Mouse (Mus musculus) liver, embryonic 12.5 days (tissue): ENCODE results near the gene Rpl29. TPM values are rescaled to one million over a fixed set of nuclear protein-coding genes. Genes with fewer than 3 reads are reported as not detected.

ENCODE experiments used
- ATAC-seq: fragments of 200-750 bp; cut with Nextera tagmentation; 2 replicates; pipeline ENCODE4 v1.8.0; 2017; ENCODE audit warnings: moderate number of reproducible peaks, mild to moderate bottlenecking, moderate library complexity
- H3K27ac ChIP-seq: fragments of 300-500 bp; sonication (generic); 2 replicates; pipeline ENCODE4 v1.5.1; 2016; ENCODE audit warnings: mild to moderate bottlenecking
- H3K27me3 ChIP-seq: fragments of 300-500 bp; sonication (generic); replicated peaks from 2 replicates; pipeline ENCODE4 v1.6.1; 2016; ENCODE audit warnings: mild to moderate bottlenecking, moderate library complexity
- H3K36me3 ChIP-seq: fragments of 300-500 bp; sonication (generic); 2 replicates; pipeline ENCODE4 v1.6.1; 2016; ENCODE audit warnings: mild to moderate bottlenecking, moderate library complexity
- H3K4me1 ChIP-seq: fragments of 300-500 bp; sonication (generic); 2 replicates; pipeline ENCODE4 v1.6.1; 2016
- H3K4me2 ChIP-seq: fragments of 300-500 bp; sonication (generic); 2 replicates; pipeline ENCODE4 v1.6.1; 2016; ENCODE audit warnings: mild to moderate bottlenecking, moderate library complexity
- H3K4me3 ChIP-seq: fragments of 300-500 bp; sonication (generic); 2 replicates; pipeline ENCODE4 v1.5.1; 2016; ENCODE audit warnings: mild to moderate bottlenecking, moderate library complexity
- H3K9ac ChIP-seq: fragments of 300-500 bp; sonication (generic); 2 replicates; pipeline ENCODE4 v1.6.1; 2016; ENCODE audit warnings: mild to moderate bottlenecking, moderate library complexity
- H3K9me3 ChIP-seq: fragments of 300-500 bp; sonication (generic); replicated peaks from 2 replicates; pipeline ENCODE4 v1.6.1; 2016; ENCODE audit warnings: mild to moderate bottlenecking, moderate library complexity
- WGBS: fragments of 180-500 bp; shearing (Covaris S2); methylation state at CpG from one replicate; pipeline ENCODE4 v1.1.7; 2016; ENCODE audit not compliant: insufficient replicate concordance; 5-methylcytosine and 5-hydroxymethylcytosine counted together
- polyA plus RNA-seq: library from polyadenylated mRNA; unstranded; fragments of >200 nt; fragmentation: Nextera tagmentation; extraction: Ambion mirVana; gene quantifications from 2 replicates; pipeline ENCODE4 v1.2.1, GENCODE M21; 2016

Rpl29 gene
- polyA plus RNA-seq, 1 experiment from 2014 or later = 914 TPM

DNA sequence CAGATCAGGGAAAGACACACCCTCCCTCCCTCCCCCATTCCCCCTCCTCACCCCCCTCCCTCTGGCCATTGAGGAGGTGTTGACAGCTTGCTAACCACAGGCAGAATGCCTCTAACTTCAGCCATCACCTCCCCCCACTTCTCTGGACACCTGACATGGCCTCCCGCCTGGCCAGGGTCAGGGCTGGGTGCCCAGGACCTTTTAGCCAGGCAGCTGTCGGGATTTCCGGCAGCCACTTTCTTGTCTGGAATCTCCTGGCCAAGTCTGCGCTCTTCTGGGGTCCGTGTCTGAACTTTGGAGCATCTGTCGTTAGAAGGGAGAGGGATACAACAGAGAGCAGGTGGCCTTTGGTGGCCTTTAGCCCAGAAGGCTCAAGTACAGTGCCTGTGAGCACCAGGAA is 24.0 kb upstream of the Rpl29 start:
- WGBS = 38% methylated on average over 6 of the region's 6 CpGs
- Histone ChIP-seq H3K4me1 (peaks cover 56% of the 10 kb centered on the region), H3K4me2 (no peak overlapping the region), H3K9ac (0 out of 2 replicates have a peak overlapping the region, but pooled peaks have one; percentile 2), H3K36me3 (no peaks in the 10 kb centered on the region), H3K4me3 (no peak overlapping the region), H3K27me3 (peaks cover 27% of the 10 kb centered on the region), H3K27ac (no peak overlapping the region), H3K9me3 (peaks cover 5% of the 10 kb centered on the region)
- ATAC-seq = no peak

DNA sequence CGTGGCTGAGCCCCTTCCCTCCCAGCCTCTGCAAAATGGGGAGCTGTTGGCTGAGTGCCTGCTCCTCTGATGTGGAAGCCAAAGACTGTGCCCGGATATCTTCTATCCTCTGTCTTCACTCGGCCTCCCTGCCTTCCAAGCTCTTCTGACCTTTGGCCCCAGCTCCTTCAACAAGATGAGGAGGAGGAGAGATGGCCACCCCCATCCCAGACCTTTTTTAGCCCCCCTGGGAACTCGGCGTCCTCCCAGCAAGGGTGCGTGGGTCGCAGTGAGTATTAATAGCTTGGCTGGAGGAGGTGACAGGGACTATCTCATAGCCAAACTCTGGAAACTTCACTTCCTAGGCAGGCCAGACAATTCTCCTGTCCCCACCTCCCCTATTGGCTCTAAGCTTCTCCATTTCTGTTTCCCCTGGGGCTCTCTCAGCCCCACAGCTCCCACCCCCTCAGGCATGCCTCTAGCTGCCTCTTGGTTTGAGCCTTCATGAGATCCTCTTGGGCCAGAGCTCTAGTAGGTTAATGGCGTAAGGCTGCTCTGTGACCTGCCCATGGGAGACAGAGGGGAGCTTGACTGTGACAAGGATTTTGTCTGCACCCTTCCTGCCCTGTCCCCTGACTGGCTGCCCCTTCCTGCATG is 22.7 kb upstream of the Rpl29 start:
- no peak overlapping the region for H3K4me2 ChIP-seq
- no peak overlapping the region for H3K4me3 ChIP-seq
- H3K9me3 ChIP-seq = peaks cover 5% of the 10 kb centered on the region
- H3K36me3 ChIP-seq = no peaks in the 10 kb centered on the region
- H3K27ac ChIP-seq = no peak overlapping the region
- H3K4me1 ChIP-seq = peaks cover 57% of the 10 kb centered on the region
- WGBS = 48% methylated on average over 8 of the region's 8 CpGs
- ATAC-seq = no peak
- H3K9ac ChIP-seq = no peak overlapping the region
- H3K27me3 ChIP-seq = peaks cover 15% of the 10 kb centered on the region; the same call in 1 of the 2 replicates

DNA sequence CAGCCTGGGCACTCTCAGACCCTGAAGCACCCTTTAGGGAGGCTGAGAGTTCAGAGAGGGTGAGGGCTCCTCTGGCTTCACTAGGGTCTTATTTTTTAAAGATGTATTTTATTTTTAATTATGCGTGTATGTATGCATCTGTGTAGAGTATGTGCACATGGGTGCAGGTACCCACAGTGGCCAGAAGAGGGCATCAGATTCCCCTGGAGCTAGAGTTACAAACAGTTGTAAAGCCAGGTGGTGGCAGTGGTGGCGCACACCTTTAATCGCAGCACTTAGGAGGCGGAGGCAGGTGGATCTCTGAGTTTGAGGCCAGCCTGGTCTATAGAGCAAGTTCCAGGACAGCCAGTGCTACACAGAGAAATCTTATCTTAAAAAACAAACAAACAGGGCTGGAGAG is 20.2 kb upstream of the Rpl29 start:
- ATAC-seq = no peak
- Histone ChIP-seq H3K27ac (no peak overlapping the region), H3K4me2 (no peak overlapping the region), H3K9ac (no peak overlapping the region), H3K27me3 (0 out of 2 replicates have a peak, but pooled peaks cover 8% of the 10 kb centered on the region), H3K9me3 (peaks cover 5% of the 10 kb centered on the region), H3K36me3 (no peaks in the 10 kb centered on the region), H3K4me1 (peaks cover 50% of the 10 kb centered on the region), H3K4me3 (no peak overlapping the region)
- WGBS = 93% methylated on average over 4 of the region's 4 CpGs

DNA sequence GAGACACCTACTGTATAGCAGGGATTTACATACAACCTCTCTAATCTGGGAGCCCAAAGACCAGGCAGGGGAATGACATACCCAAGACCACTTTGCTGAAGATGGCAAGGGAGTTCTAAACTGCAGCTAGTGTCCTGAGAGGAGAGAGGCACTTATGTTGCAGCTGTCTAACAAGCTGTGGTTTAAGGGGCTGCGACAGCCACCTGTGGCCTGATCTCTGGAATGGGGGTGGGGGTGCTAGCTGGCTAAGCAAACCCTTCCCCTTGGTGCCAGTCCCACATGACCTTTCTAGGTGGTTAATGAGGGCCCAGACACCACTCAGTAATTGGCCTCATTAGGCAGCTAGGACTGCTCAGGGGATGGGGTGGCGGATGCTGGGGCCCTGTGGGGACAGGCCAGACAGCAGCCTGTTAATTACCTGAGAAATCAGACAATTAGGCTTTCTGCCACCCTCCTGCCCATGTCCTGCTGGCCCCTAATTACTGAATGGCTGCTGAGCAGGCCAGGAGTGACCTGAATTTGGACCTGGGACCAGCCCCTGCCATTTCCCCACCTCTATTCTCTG is 19.1 kb upstream of the Rpl29 start:
- ATAC-seq = no peak
- Histone ChIP-seq H3K4me2 (no peak overlapping the region), H3K27ac (peak overlapping the region; percentile 66; the same call in 1 of the 2 replicates), H3K9ac (no peak overlapping the region), H3K9me3 (peaks cover 5% of the 10 kb centered on the region), H3K4me3 (no peak overlapping the region), H3K27me3 (0 out of 2 replicates have a peak, but pooled peaks cover 14% of the 10 kb centered on the region), H3K36me3 (no peaks in the 10 kb centered on the region), H3K4me1 (peaks cover 47% of the 10 kb centered on the region)
- 83% methylated on average over 2 of the region's 2 CpGs for WGBS

DNA sequence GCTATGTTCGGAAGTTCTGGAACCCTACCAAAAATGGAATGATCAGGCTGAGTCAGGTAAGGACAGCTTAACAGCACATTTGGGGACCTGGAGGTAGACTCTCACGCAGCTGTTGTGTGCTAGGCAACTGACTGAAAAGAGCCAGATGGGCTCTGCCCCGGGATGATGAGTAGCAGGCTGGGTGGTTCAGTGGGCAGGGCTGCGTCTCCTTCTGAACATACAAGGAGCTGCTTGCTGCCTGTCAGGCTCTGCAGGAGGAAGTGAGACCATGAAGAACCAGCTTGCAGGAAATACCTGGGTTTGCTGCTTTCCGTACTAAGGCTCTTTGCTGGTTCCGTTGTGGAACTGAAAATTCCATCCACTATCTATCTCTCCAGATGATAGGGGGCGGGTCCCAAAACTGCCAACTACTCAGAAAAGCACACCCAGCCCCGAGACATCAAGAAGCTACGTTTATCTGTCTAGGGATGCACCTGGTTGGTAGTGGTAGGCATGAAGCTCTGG is 18.1 kb upstream of the Rpl29 start:
- Histone ChIP-seq H3K4me2 (peak overlapping the region; percentile 61), H3K27me3 (0 out of 2 replicates have a peak, but pooled peaks cover 17% of the 10 kb centered on the region), H3K4me1 (peaks cover 42% of the 10 kb centered on the region), H3K36me3 (no peaks in the 10 kb centered on the region), H3K27ac (peak overlapping the region; percentile 66), H3K4me3 (peak overlapping the region; percentile 18), H3K9ac (peak overlapping the region; percentile 58), H3K9me3 (peaks cover 5% of the 10 kb centered on the region)
- peak; percentile 91 for ATAC-seq
- WGBS = 25% methylated on average over 9 of the region's 9 CpGs

DNA sequence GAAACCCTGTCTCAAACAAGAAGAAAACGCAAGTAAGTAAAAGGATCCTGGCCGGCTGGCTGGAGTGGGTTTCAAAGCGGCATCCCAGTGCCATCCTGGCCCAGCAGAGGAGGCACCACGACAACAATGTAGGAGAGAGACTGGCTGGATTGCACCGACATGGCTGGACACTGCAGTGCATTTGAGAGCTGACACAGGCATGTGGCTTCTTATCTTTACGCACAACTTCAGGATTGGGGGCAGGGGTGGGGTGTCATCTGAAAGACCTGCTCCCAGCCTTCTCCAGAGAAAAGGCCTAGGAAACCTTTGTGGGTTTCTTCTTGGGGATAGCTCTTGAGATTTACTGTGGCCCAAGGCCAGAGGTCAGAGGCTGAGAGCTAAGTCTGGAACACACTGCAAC is 17.5 kb upstream of the Rpl29 start:
- H3K27me3 ChIP-seq = peaks cover 17% of the 10 kb centered on the region; the same call in 1 of the 2 replicates
- peaks cover 5% of the 10 kb centered on the region for H3K9me3 ChIP-seq
- peaks cover 36% of the 10 kb centered on the region for H3K4me1 ChIP-seq
- H3K27ac ChIP-seq = peak overlapping the region; percentile 66
- 36% methylated on average over 6 of the region's 6 CpGs for WGBS
- peak overlapping the region; percentile 61 for H3K4me2 ChIP-seq
- H3K9ac ChIP-seq = peak overlapping the region; percentile 48; the same call in 1 of the 2 replicates
- peak; percentile 84 for ATAC-seq
- no peaks in the 10 kb centered on the region for H3K36me3 ChIP-seq
- peak overlapping the region; percentile 18; the same call in 1 of the 2 replicates for H3K4me3 ChIP-seq

DNA sequence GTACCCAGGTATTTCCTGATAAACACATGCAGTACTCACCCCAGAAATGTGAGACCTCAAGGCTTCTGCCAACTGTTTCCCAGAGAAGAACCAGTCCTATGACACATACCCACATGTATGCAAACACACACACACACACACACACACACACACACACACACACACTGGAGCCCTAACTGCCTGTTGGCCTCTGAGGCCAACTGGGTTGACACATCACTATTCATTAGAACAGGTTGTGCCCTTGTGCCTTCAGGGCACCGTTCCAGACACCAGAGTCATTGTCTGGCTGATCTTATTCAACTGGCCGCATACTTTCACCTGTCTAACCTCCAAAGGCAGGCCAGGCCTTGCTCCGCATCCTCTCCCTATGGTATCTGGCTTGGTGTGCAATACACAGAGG is 17.0 kb upstream of the Rpl29 start:
- H3K27ac ChIP-seq = peak overlapping the region; percentile 66
- peaks cover 19% of the 10 kb centered on the region for H3K27me3 ChIP-seq
- H3K36me3 ChIP-seq = no peaks in the 10 kb centered on the region
- peaks cover 32% of the 10 kb centered on the region for H3K4me1 ChIP-seq
- H3K9ac ChIP-seq = no peak overlapping the region
- H3K9me3 ChIP-seq = peaks cover 5% of the 10 kb centered on the region
- 79% methylated on average over 3 of the region's 3 CpGs for WGBS
- no peak overlapping the region for H3K4me3 ChIP-seq
- ATAC-seq = no peak
- H3K4me2 ChIP-seq = peak overlapping the region; percentile 61

DNA sequence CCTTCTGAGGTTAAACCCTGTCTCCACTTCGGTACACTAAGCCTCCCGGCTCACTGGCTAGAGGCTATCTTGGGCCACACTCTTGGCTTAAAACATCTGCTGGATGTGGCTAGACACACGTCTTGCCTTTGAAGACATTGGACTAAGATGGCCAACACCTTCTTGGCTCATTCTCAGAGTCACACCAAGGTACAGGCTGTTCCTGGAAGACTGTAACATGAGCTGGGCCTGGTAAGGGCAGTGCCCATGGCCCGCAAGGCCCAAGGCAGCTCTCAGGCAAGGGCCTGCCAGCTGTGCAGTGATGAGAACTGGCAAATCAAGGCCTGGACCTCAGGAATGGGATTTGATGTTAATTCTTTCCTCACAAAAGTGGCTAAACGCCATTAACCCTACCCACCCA is 15.6 kb upstream of the Rpl29 start:
- peaks cover 33% of the 10 kb centered on the region for H3K27me3 ChIP-seq
- no peak overlapping the region for H3K4me2 ChIP-seq
- H3K4me3 ChIP-seq = no peak overlapping the region
- no peak overlapping the region for H3K9ac ChIP-seq
- 82% methylated on average over 5 of the region's 5 CpGs for WGBS
- peaks cover 5% of the 10 kb centered on the region for H3K9me3 ChIP-seq
- H3K4me1 ChIP-seq = peaks cover 43% of the 10 kb centered on the region
- H3K36me3 ChIP-seq = no peaks in the 10 kb centered on the region
- no peak for ATAC-seq
- no peak overlapping the region for H3K27ac ChIP-seq

DNA sequence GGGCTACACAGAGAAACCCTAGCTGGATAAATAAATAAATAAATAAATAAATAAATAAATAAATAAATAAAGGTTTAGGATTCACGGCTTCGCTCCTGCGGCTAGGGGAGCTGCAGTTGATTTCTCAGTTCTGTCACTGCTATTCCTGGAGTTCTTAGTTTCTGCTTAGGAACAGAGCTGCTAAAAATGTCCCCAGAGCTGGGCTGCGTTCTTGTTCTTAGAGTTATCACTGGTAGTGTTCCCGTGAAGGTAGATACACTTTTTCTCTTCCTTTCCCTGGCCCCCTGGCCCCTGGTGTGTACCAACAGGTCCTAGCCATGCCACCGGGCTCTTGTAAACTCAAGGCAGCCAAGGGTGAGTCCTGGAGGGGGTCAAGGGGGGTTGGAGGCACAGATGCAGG is 12.4 kb upstream of the Rpl29 start:
- H3K9ac ChIP-seq = no peak overlapping the region
- H3K36me3 ChIP-seq = no peaks in the 10 kb centered on the region
- WGBS = 71% methylated on average over 6 of the region's 6 CpGs
- H3K27ac ChIP-seq = no peak overlapping the region
- no peak overlapping the region for H3K4me2 ChIP-seq
- no peak for ATAC-seq
- peaks cover 61% of the 10 kb centered on the region for H3K27me3 ChIP-seq
- no peak overlapping the region for H3K4me3 ChIP-seq
- H3K9me3 ChIP-seq = no peaks in the 10 kb centered on the region
- H3K4me1 ChIP-seq = peaks cover 39% of the 10 kb centered on the region

DNA sequence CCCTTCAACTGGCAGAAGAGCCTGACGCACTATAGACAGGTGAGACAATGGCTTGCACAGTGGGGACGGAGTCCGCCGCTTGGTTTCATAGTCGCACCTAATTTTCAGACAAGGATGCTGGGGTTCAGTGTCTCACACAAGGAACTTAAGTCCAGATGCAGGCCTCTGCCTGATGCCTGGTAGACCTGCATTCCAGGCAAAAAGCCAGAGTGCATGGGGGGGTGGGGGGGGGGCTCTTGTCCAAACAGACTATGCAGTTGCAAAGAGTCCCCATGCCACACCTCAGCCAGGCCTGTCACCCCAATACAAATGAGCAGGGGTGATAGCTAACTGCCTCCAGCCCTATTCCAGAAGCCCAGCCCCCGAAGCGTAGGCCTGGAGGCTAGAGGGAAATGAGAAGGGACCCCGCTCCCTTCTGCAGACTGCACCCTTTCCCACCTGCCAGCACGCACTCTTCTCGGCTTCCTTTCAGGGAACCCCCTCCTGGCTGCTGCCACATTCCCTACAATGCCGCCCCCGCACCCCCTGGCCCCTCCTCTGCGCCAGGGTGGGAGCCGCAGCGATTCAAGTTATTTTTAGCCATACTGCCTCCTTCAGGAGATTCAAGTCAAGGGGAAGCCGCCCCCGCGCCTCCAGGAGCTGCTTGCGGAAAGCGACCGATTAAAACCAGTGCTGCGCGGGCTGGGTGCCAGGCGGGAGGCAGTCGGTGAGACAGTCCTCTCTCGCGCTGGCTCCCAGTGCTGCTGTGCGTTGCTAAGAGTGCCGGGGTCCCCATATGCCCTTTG is 11.2 kb upstream of the Rpl29 start:
- H3K9ac ChIP-seq = no peak overlapping the region
- H3K4me3 ChIP-seq = peak overlapping the region; percentile 22
- H3K4me1 ChIP-seq = peaks cover 27% of the 10 kb centered on the region
- H3K9me3 ChIP-seq = no peaks in the 10 kb centered on the region
- no peak overlapping the region for H3K27ac ChIP-seq
- H3K4me2 ChIP-seq = peak overlapping the region; percentile 57
- WGBS = 22% methylated on average over 29 of the region's 29 CpGs
- H3K27me3 ChIP-seq = peaks cover 62% of the 10 kb centered on the region
- no peaks in the 10 kb centered on the region for H3K36me3 ChIP-seq
- no peak for ATAC-seq

DNA sequence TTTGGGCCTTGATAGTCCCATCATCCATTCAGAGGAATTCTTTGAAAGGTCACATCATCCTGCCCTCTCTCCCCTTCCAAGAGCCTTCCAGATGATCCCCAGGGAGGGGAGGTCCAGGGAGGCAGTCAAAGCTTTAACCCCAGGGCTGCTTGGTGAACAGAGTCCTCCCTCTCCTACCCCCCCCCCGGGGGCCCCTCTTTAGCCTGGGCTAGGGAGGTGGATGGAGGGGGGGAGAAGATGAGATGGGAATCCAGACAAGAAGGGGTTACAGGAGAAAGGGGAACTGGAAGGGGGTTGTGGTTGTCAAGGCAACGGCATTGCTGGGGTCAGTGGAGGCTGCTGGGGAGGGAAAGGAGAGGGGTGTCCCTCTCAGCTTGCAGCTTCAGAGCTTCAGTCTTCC is 8.6 kb upstream of the Rpl29 start:
- H3K4me2 ChIP-seq = no peak overlapping the region
- WGBS = 3% methylated on average over 2 of the region's 2 CpGs
- no peak for ATAC-seq
- no peak overlapping the region for H3K27ac ChIP-seq
- H3K4me3 ChIP-seq = no peak overlapping the region
- H3K4me1 ChIP-seq = peaks cover 27% of the 10 kb centered on the region
- H3K9me3 ChIP-seq = no peaks in the 10 kb centered on the region
- no peaks in the 10 kb centered on the region for H3K36me3 ChIP-seq
- H3K9ac ChIP-seq = no peak overlapping the region
- H3K27me3 ChIP-seq = peaks cover 60% of the 10 kb centered on the region
